Mouse (Mus musculus) limb, embryonic 10.5 days (tissue): ENCODE results near the gene Rab30. TPM values are rescaled to one million over a fixed set of nuclear protein-coding genes. Genes with fewer than 3 reads are reported as not detected.

Source experiments
- DNase-seq: peaks from one replicate; pipeline ENCODE4 v3.0.0-alpha.2; 2017; ENCODE audit warnings: low spot score
- H3K27ac ChIP-seq: fragments of 300-500 bp; sonication (generic); 2 replicates; pipeline ENCODE4 v1.5.1; 2016; ENCODE audit warnings: mild to moderate bottlenecking
- H3K27me3 ChIP-seq: fragments of 300-500 bp; sonication (generic); 2 replicates; pipeline ENCODE4 v1.6.1; 2016; ENCODE audit warnings: low read depth, mild to moderate bottlenecking; ENCODE audit not compliant: poor library complexity, severe bottlenecking
- H3K36me3 ChIP-seq: fragments of 300-500 bp; sonication (generic); 2 replicates; pipeline ENCODE4 v1.6.1; 2016; ENCODE audit warnings: mild to moderate bottlenecking, moderate library complexity
- H3K4me1 ChIP-seq: fragments of 300-500 bp; sonication (generic); 2 replicates; pipeline ENCODE4 v1.6.1; 2016
- H3K4me3 ChIP-seq: fragments of 300-500 bp; sonication (generic); 2 replicates; pipeline ENCODE4 v1.5.1; 2016; ENCODE audit warnings: mild to moderate bottlenecking, moderate library complexity
- H3K9me3 ChIP-seq: fragments of 300-500 bp; sonication (generic); replicated peaks from 2 replicates; pipeline ENCODE4 v1.6.1; 2016; ENCODE audit warnings: mild to moderate bottlenecking
- whole genome bisulfite sequencing: fragments of 180-500 bp; shearing (Covaris S2); methylation state at CpG from one replicate; pipeline ENCODE4 v1.1.7; 2016; 5-methylcytosine and 5-hydroxymethylcytosine counted together
- polyA plus RNA-seq: library from polyadenylated mRNA; unstranded; fragments of >200 nt; fragmentation: Nextera tagmentation; extraction: Ambion mirVana; gene quantifications from 2 replicates; pipeline ENCODE4 v1.2.1, GENCODE M21; 2016

The Rab30 gene
- polyA plus RNA-seq, 1 experiment from 2014 or later = 11.2 TPM

GRCm38 (mm10) chr7:92782511-92782910 is 41.1 kb downstream of the Rab30 start:
- no peak overlapping the region for H3K4me3 ChIP-seq
- H3K9me3 ChIP-seq = no peaks in the 10 kb centered on the region
- no peak for DNase-seq
- peaks cover 13% of the 10 kb centered on the region for H3K4me1 ChIP-seq
- 85% methylated on average over 9 of the region's 9 CpGs for WGBS
- H3K27ac ChIP-seq = no peak overlapping the region
- H3K36me3 ChIP-seq = no peaks in the 10 kb centered on the region
- H3K27me3 ChIP-seq = no peaks in the 10 kb centered on the region

DNA sequence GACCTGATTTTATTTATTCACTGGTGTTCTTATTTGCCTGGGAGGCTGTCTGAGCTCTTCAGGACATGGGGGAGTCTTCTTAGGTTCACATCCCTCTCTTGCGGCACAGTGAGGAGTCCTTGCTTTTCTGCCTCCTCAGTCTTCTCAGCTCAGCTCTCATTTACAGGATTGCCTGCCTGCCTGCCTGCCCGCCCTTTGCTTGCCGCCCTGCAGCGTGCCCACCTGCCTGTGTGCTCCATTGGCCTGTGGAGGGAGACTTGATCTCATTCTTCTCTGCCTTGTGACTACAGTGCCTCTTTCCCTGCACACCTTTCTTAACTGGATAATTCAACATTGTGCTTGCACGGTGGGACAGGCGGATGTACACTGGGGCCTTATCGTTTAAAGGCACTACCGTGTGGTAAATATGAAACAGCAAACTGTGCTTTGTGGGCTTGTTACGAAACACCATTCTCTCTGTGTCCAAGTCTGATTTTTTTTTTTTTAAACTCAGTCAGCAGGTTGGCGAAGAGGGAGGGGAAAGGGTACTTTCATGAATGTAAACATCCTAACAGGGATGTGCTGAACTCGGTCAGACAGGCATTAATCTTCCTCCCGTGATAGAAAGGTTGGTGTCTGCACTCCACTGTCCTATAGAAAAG is 41.9 kb downstream of the Rab30 start:
- Histone ChIP-seq H3K27me3 (no peaks in the 10 kb centered on the region), H3K9me3 (no peaks in the 10 kb centered on the region), H3K4me3 (no peak overlapping the region), H3K27ac (no peak overlapping the region), H3K4me1 (peaks cover 6% of the 10 kb centered on the region; the same call in 1 of the 2 replicates), H3K36me3 (no peaks in the 10 kb centered on the region)
- no peak for DNase-seq
- 78% methylated on average over 12 of the region's 12 CpGs for WGBS

DNA sequence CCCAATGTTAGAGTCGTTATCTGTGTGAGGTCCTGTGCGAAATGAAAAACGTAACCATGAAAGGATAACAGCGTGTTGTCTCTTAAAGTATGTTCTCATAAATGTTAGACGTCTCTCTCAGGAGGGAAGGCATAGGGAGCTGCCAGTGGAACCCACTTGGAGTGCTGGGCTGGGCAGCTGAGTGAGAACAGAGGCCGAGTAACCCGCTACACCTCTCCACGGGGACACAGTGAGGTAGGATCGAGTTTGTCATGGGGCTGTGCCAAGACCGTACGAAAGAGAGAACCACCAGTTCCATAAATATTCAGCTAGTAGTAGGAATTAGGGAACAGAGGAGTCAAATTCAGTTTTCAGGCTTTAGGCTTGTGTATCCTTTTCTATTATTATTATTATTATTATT is 42.5 kb downstream of the Rab30 start:
- no peak for DNase-seq
- H3K4me1 ChIP-seq = peaks cover 5% of the 10 kb centered on the region; the same call in 1 of the 2 replicates
- H3K4me3 ChIP-seq = no peak overlapping the region
- no peak overlapping the region for H3K27ac ChIP-seq
- H3K27me3 ChIP-seq = no peaks in the 10 kb centered on the region
- WGBS = 91% methylated on average over 11 of the region's 11 CpGs
- no peaks in the 10 kb centered on the region for H3K9me3 ChIP-seq
- no peaks in the 10 kb centered on the region for H3K36me3 ChIP-seq

DNA sequence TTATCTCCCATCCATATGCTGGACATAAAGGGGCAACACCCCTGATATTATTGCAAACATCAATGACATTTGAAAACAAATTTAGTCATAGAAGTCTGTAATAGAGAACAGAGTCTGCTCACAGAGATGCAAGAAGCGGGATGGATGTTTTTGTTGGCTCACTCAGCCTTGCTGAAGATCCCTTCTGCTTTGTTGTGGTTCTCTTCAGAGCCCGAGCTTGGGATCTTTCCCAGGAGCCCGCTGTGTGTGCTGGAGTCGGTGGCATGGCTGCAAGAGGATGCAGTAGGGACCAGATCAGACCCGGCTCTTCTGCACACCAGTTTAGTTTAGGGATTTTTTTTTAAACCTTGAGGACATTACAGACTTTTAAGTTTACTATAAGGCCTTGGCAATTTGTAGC is 54.3 kb downstream of the Rab30 start:
- no peaks in the 10 kb centered on the region for H3K9me3 ChIP-seq
- no peak for DNase-seq
- H3K27ac ChIP-seq = no peak overlapping the region
- H3K4me3 ChIP-seq = no peak overlapping the region
- no peaks in the 10 kb centered on the region for H3K4me1 ChIP-seq
- H3K36me3 ChIP-seq = no peaks in the 10 kb centered on the region
- WGBS = 88% methylated on average over 5 of the region's 5 CpGs
- no peaks in the 10 kb centered on the region for H3K27me3 ChIP-seq

- Histone ChIP-seq H3K4me3 (no peak overlapping the region), H3K4me1 (no peaks in the 10 kb centered on the region), H3K27ac (no peak overlapping the region), H3K27me3 (no peaks in the 10 kb centered on the region), H3K36me3 (no peaks in the 10 kb centered on the region), H3K9me3 (no peaks in the 10 kb centered on the region)
- whole genome bisulfite sequencing = 90% methylated on average over 8 of the region's 8 CpGs
- no peak for DNase-seq
Observed at GRCm38 (mm10) chr7:92796813-92797212, 55.4 kb downstream of the Rab30 start.

GRCm38 (mm10) chr7:92799665-92800595 is 58.5 kb downstream of the Rab30 start:
- no peak for DNase-seq
- Histone ChIP-seq H3K27me3 (no peaks in the 10 kb centered on the region), H3K27ac (no peak overlapping the region), H3K9me3 (no peaks in the 10 kb centered on the region), H3K4me1 (no peaks in the 10 kb centered on the region), H3K4me3 (no peak overlapping the region), H3K36me3 (no peaks in the 10 kb centered on the region)
- 83% methylated on average over 10 of the region's 10 CpGs for WGBS

GRCm38 (mm10) chr7:92802158-92802557 is 60.8 kb downstream of the Rab30 start:
- H3K4me1 ChIP-seq = no peaks in the 10 kb centered on the region
- H3K27me3 ChIP-seq = no peaks in the 10 kb centered on the region
- 89% methylated on average over 4 of the region's 4 CpGs for WGBS
- no peak overlapping the region for H3K4me3 ChIP-seq
- no peak overlapping the region for H3K27ac ChIP-seq
- no peaks in the 10 kb centered on the region for H3K36me3 ChIP-seq
- no peaks in the 10 kb centered on the region for H3K9me3 ChIP-seq
- DNase-seq = no peak

GRCm38 (mm10) chr7:92803191-92803590 is 61.8 kb downstream of the Rab30 start:
- H3K27ac ChIP-seq = no peak overlapping the region
- H3K4me1 ChIP-seq = no peaks in the 10 kb centered on the region
- H3K4me3 ChIP-seq = no peak overlapping the region
- H3K9me3 ChIP-seq = no peaks in the 10 kb centered on the region
- DNase-seq = no peak
- no peaks in the 10 kb centered on the region for H3K27me3 ChIP-seq
- 33% methylated on average over 1 of the region's 1 CpGs for WGBS
- H3K36me3 ChIP-seq = no peaks in the 10 kb centered on the region

GRCm38 (mm10) chr7:92804919-92805668 is 63.7 kb downstream of the Rab30 start:
- WGBS = 96% methylated on average over 9 of the region's 9 CpGs
- Histone ChIP-seq H3K9me3 (no peaks in the 10 kb centered on the region), H3K27me3 (no peaks in the 10 kb centered on the region), H3K36me3 (no peaks in the 10 kb centered on the region), H3K4me3 (no peak overlapping the region), H3K27ac (no peak overlapping the region), H3K4me1 (no peaks in the 10 kb centered on the region)
- no peak for DNase-seq

DNA sequence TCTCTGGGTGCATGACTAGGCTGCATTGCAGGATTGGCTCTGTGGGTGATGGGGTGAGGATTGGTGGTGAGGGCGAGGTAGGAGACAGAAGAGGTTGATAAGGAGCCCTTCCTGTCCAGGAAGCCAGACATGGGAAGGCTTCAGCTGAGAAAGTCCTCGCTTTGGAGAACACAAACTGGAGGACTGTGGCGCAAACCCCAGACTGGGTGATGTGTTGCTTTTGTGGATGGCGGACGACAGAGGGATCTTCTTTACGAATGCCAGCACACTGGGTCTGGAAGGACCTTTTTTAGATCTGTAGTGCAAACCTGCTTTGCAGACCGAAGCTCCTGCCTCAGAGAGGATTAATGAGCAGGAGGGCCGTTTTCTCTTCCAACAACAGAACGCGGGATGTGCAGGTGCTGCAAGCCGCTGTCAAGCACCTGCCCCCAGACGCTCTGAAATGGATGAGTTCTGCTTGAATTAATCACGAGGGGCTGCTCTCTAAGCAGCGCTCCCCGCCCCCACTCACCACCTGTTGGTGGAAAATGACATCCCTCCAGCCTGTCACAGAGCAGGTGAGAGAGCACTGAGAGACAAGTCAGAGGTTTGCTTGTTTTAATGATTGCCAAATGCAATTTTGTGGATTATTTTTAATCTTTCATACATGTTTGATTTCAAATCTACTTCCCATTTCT is 65.2 kb downstream of the Rab30 start:
- Histone ChIP-seq H3K4me3 (no peak overlapping the region), H3K36me3 (no peaks in the 10 kb centered on the region), H3K4me1 (no peaks in the 10 kb centered on the region), H3K27ac (no peak overlapping the region), H3K27me3 (no peaks in the 10 kb centered on the region), H3K9me3 (no peaks in the 10 kb centered on the region)
- no peak for DNase-seq
- 42% methylated on average over 15 of the region's 15 CpGs for WGBS

- DNase-seq = no peak
- no peak overlapping the region for H3K27ac ChIP-seq
- no peaks in the 10 kb centered on the region for H3K9me3 ChIP-seq
- H3K4me1 ChIP-seq = no peaks in the 10 kb centered on the region
- no peak overlapping the region for H3K4me3 ChIP-seq
- WGBS = 86% methylated on average over 4 of the region's 4 CpGs
- H3K36me3 ChIP-seq = no peaks in the 10 kb centered on the region
- no peaks in the 10 kb centered on the region for H3K27me3 ChIP-seq
Observed at GRCm38 (mm10) chr7:92807482-92807881, 66.1 kb downstream of the Rab30 start.

- Histone ChIP-seq H3K4me3 (no peak overlapping the region), H3K27me3 (no peaks in the 10 kb centered on the region), H3K9me3 (no peaks in the 10 kb centered on the region), H3K4me1 (no peaks in the 10 kb centered on the region), H3K36me3 (no peaks in the 10 kb centered on the region), H3K27ac (no peak overlapping the region)
- WGBS = 87% methylated on average over 7 of the region's 7 CpGs
- DNase-seq = no peak
Observed at GRCm38 (mm10) chr7:92811667-92812279, 70.4 kb downstream of the Rab30 start.
